Mouse (Mus musculus) liver, embryonic 14.5 days (tissue): ENCODE data around the gene Nkd1. TPM values are rescaled to one million over a fixed set of nuclear protein-coding genes. Genes with fewer than 3 reads are reported as not detected.

Source experiments
- ATAC-seq: fragments of 200-750 bp; cut with Nextera tagmentation; 2 replicates; pipeline ENCODE4 v1.8.0; 2017; ENCODE audit warnings: moderate number of reproducible peaks, mild to moderate bottlenecking, moderate library complexity; ENCODE audit not compliant: insufficient read depth
- DNase-seq, 3 experiments: peaks; one replicate each; pipeline ENCODE4 v3.0.0-alpha.2; 2012 to 2013; ENCODE audit warnings: low read depth in 3 of 3, low spot score in 3 of 3
- H3K27ac ChIP-seq: fragments of 300-500 bp; sonication (generic); 2 replicates; pipeline ENCODE4 v1.5.1; 2014; ENCODE audit warnings: moderate library complexity, mild to moderate bottlenecking, control low read depth, inconsistent platforms
- H3K27me3 ChIP-seq: fragments of 300-500 bp; sonication (generic); 2 replicates; pipeline ENCODE4 v1.6.1; 2014; ENCODE audit warnings: mild to moderate bottlenecking, low read length, moderate library complexity; ENCODE audit not compliant: control insufficient read depth, insufficient read depth
- H3K36me3 ChIP-seq: fragments of 300-500 bp; sonication (generic); replicated peaks from 2 replicates; pipeline ENCODE4 v1.6.1; 2014; ENCODE audit warnings: low read depth; ENCODE audit not compliant: control insufficient read depth, insufficient read depth
- H3K4me1 ChIP-seq, 2 experiments: fragments of 200-500 bp in 1 of 2; fragments of 300-500 bp in 1 of 2; sonication (generic) in 1 of 2; replicated peaks; 2 replicates each; pipeline ENCODE4 v1.6.1; 2012 to 2014; ENCODE audit warnings: antibody characterized with exemption in 1 of 2, inconsistent platforms in 1 of 2, low read length in 1 of 2; ENCODE audit not compliant: control insufficient read depth in 2 of 2, insufficient read depth in 2 of 2
- H3K4me2 ChIP-seq: fragments of 300-500 bp; sonication (generic); 2 replicates; pipeline ENCODE4 v1.6.1; 2014; ENCODE audit warnings: low read depth, mild to moderate bottlenecking, control low read depth, moderate library complexity
- H3K4me3 ChIP-seq, 2 experiments: fragments of 200-500 bp in 1 of 2; fragments of 300-500 bp in 1 of 2; sonication (generic) in 1 of 2; 2 replicates each; pipeline ENCODE4 v1.5.1; 2012 to 2014; ENCODE audit warnings: low read depth in 2 of 2, low read length in 2 of 2, mild to moderate bottlenecking in 2 of 2, control low read depth in 1 of 2, inconsistent platforms in 1 of 2, moderate library complexity in 1 of 2; ENCODE audit not compliant: insufficient read depth in 1 of 2
- H3K9ac ChIP-seq: fragments of 300-500 bp; sonication (generic); replicated peaks from 2 replicates; pipeline ENCODE4 v1.6.1; 2014; ENCODE audit warnings: mild to moderate bottlenecking, control low read depth, moderate library complexity
- H3K9me3 ChIP-seq: fragments of 300-500 bp; sonication (generic); 2 replicates; pipeline ENCODE4 v1.6.1; 2016; ENCODE audit warnings: low read length, mixed read lengths; ENCODE audit not compliant: control insufficient read depth
- CTCF ChIP-seq: IDR thresholded peaks from 2 replicates; pipeline ENCODE4 v1.5.1; 2016; ENCODE audit warnings: antibody characterized with exemption, low read depth, control low read depth
- EP300 ChIP-seq: IDR thresholded peaks from 2 replicates; pipeline ENCODE4 v1.6.1; 2016; ENCODE audit warnings: antibody characterized with exemption, low read depth
- WGBS: fragments of 180-500 bp; shearing (Covaris S2); extraction: QIAGEN DNeasy Blood & Tissue Kit; methylation state at CpG from one replicate; pipeline ENCODE4 v1.1.7; 2014; ENCODE audit not compliant: insufficient replicate concordance; 5-methylcytosine and 5-hydroxymethylcytosine counted together
- polyA plus RNA-seq, 2 experiments: library from polyadenylated mRNA; depleted of rRNA in 1 of 2; stranded (reverse) in 1 of 2; unstranded in 1 of 2; fragments of >200 nt; fragmentation: Nextera tagmentation in 1 of 2; extraction: Ambion mirVana in 1 of 2; gene quantifications; 2 replicates each; pipeline versions ENCODE4 v1.2.1 to v1.2.3; 2012 to 2014

The Nkd1 gene
- polyA plus RNA-seq, 2 experiments, result 0.96 to 0.97 TPM

GRCm38 (mm10) chr8:88626433-88626832 is 105.3 kb downstream of the Nkd1 start:
- no peaks in the 10 kb centered on the region for H3K9me3 ChIP-seq
- H3K27ac ChIP-seq, result no peak overlapping the region
- DNase-seq (no peak), ATAC-seq (no peak)
- TF ChIP-seq EP300, result no peak
- no peak for TF ChIP-seq CTCF
- no peaks in the 10 kb centered on the region for H3K4me1 ChIP-seq
- no peak overlapping the region for H3K4me2 ChIP-seq
- WGBS, result 17% methylated on average over 3 of the region's 3 CpGs
- no peak overlapping the region for H3K9ac ChIP-seq
- H3K36me3 ChIP-seq, result no peaks in the 10 kb centered on the region
- H3K27me3 ChIP-seq, result peaks cover 14% of the 10 kb centered on the region
- no peak overlapping the region for H3K4me3 ChIP-seq

GRCm38 (mm10) chr8:88626940-88627264 is 105.7 kb downstream of the Nkd1 start:
- Histone ChIP-seq H3K27ac (no peak overlapping the region), H3K9me3 (no peaks in the 10 kb centered on the region), H3K4me3 (peak overlapping the region in 1 of 2 experiments; percentile 12; a peak in 2 of 4 replicates), H3K9ac (no peak overlapping the region), H3K4me2 (peak overlapping the region; percentile 42), H3K36me3 (no peaks in the 10 kb centered on the region), H3K4me1 (no peaks in the 10 kb centered on the region), H3K27me3 (peaks cover 14% of the 10 kb centered on the region)
- ATAC-seq (no peak), DNase-seq (no peak)
- WGBS, result 17% methylated on average over 19 of the region's 19 CpGs
- TF ChIP-seq CTCF (no peak), EP300 (no peak)

GRCm38 (mm10) chr8:88627265-88627991 is 106.3 kb downstream of the Nkd1 start:
- no peak overlapping the region for H3K9ac ChIP-seq
- H3K27ac ChIP-seq, result no peak overlapping the region
- peaks cover 14% of the 10 kb centered on the region for H3K27me3 ChIP-seq
- H3K4me3 ChIP-seq, result peak overlapping the region; percentile 12; a peak in 3 of 4 replicates
- DNase-seq (peak in 1 of 3 experiments; percentile 18), ATAC-seq (peak; percentile 60)
- 1% methylated on average over 96 of the region's 105 CpGs for WGBS
- peak overlapping the region; percentile 42 for H3K4me2 ChIP-seq
- no peaks in the 10 kb centered on the region for H3K36me3 ChIP-seq
- no peaks in the 10 kb centered on the region for H3K4me1 ChIP-seq
- H3K9me3 ChIP-seq, result no peaks in the 10 kb centered on the region
- no peak for TF ChIP-seq CTCF
- no peak for TF ChIP-seq EP300

- H3K4me3 ChIP-seq, result no peak overlapping the region
Measured at GRCm38 (mm10) chr8:88628001-88628774, 107.0 kb downstream of the Nkd1 start.

GRCm38 (mm10) chr8:88630225-88630624 is 109.1 kb downstream of the Nkd1 start:
- H3K4me1 ChIP-seq, result no peaks in the 10 kb centered on the region
- no peak overlapping the region for H3K9ac ChIP-seq
- DNase-seq (no peak), ATAC-seq (no peak)
- H3K9me3 ChIP-seq, result no peaks in the 10 kb centered on the region
- no peak overlapping the region for H3K4me3 ChIP-seq
- TF ChIP-seq EP300, result no peak
- WGBS, result 44% methylated on average over 4 of the region's 4 CpGs
- peaks cover 14% of the 10 kb centered on the region for H3K27me3 ChIP-seq
- no peaks in the 10 kb centered on the region for H3K36me3 ChIP-seq
- no peak overlapping the region for H3K27ac ChIP-seq
- H3K4me2 ChIP-seq, result no peak overlapping the region

More at GRCm38 (mm10) chr8:88628001-88628774, 107.0 kb downstream of the Nkd1 start:
- Histone ChIP-seq H3K36me3 (no peaks in the 10 kb centered on the region), H3K9ac (no peak overlapping the region), H3K4me1 (no peaks in the 10 kb centered on the region), H3K27ac (no peak overlapping the region), H3K9me3 (no peaks in the 10 kb centered on the region), H3K27me3 (peaks cover 14% of the 10 kb centered on the region), H3K4me2 (peak overlapping the region; percentile 42)
- no peak for ATAC-seq
- 57% methylated on average over 14 of the region's 14 CpGs for WGBS
- no peak for DNase-seq
- TF ChIP-seq EP300 (no peak), CTCF (no peak)
